Mouse (Mus musculus): ENCODE results near the gene Zap70.

DNA sequence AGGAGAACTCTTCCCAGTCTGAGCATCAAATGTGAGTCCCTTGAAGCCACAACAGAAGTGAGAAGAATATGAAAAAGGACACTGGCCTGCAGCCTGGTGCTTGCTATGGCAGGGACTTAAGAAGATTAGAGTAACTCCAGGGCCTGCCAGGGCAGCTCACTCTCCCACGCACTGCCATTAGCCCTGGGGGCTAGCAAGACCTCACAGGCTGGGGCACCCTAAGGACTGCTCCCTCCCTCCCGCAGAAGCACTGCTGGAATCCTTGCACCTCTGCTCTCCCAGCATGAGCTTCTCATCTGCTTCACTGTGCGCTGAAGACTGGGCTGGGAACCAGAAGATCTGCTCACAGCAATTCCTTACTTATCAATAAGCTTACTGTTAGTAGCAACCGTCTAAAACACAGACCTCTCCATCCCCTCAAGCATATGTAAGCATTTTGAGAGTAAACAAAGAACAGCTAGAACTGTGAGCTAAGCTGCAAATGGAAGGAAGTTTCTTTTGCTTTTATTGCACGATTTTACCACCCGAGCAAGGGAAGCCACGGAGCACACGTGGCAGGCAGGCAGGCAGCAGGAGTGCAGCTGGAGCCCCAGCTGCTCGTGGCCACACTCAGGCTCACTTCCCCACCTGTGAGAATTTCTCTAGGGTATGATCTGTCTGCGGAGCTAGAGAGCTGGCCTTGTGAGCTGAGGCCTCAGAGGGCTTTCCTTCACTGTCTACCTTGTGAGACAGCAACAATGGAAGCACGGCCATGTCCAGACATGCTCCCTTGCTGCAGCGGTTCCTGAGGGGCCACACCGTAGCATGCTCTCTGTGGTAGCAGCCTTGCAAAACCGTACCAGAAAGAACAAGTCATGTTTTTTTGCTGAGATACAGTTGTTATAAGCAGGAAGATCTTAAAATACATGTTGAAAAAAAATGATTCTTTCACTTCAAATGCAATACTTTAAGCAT is 69.6 kb downstream of the Zap70 start:
- no peak for TF ChIP-seq CHD2 (IDR thresholded peaks at IDR 0.05; ENCODE audit: low read depth, low read length)
- TF ChIP-seq HCFC1 (IDR thresholded peaks at IDR 0.05; ENCODE audit: borderline replicate concordance, insufficient read depth, low read length) = no peak
- no peak for TF ChIP-seq ZNF384 (IDR thresholded peaks at IDR 0.05; ENCODE audit: low read depth, low read length)
- TF ChIP-seq ZC3H11A (IDR thresholded peaks at IDR 0.05; ENCODE audit: borderline replicate concordance, low read depth, low read length) = no peak

All from ES-E14 (cell line).